In the genomic region with DNA sequence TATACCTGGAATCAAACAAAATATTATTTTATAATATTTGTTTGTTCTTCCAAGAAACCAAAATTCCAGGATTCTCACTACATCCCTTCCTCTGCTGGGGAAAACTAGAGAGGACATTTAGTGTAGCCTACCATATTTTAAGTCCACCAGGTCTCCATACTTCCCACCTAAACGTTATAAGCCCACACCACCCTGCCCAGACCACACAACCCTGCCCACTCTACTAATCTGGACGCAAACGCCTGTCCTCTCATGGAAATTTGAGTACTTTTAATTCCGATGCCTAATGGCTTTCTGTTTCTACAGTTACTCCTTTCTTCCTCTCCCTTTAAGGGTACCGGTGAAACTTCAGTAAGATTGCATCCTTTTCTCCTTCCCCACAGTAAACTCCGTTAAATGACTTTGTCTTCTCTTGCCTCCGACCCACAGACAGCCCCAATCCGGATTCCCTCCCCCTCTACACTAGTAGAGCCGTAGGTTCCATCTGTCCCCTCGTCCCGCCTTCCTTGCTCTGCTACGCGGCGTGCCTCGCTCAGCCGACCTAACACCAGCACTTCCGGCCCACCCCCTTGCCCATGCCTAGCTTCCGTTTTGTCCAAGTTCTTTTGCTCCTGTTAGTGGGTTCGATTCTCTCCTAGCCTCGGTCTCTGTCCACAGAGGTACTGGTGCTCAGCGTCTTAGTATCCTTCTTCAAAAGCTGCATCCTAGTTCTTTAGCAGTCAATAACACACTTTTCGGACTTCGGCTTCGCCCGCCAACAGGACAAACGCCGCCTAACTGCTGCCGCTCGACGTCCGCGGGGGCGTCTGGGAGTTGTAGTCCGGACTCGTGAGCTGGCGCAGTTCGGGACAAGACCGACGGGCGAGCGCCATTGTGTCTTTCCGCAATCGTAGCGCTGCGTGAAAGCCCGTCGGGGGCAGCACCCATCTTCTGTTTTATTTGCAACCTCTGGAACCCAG, we compare ENCODE assay signal across 8 mouse cellular contexts. TPM values are rescaled to one million over a fixed set of nuclear protein-coding genes. Genes with fewer than 3 reads are reported as not detected.
A peak's percentile ranks its signal among the peaks of the same experiment; 100 is the strongest.
DNase-seq lines count a peak whose midpoint lies in the region; ATAC-seq and TF ChIP-seq lines count a peak whose summit lies in the region.

Zfp110 (plus strand) TSS at position 600 of the 959 bp plus-strand sequence.

- TF ChIP-seq POLR2A in MEL (IDR thresholded peaks at IDR 0.05; ENCODE audit: control insufficient read depth in 1 of 2, insufficient read depth in 1 of 2, low read depth in 1 of 2, low read length in 2 of 2, poor library complexity in 1 of 2), result peak in 1 of 2 experiments; percentile 79; a peak in 3 of 4 replicates
- TF ChIP-seq POLR2A in cerebellum, adult 2 months (IDR thresholded peaks at IDR 0.05; ENCODE audit: borderline replicate concordance, insufficient read depth, low read length), result peak; percentile 52; the same call in 1 of the 2 replicates

- peak within 1 kb of the TSS; percentile 93 for H3K9ac ChIP-seq in MEL (ENCODE audit: control insufficient read depth, low read depth, low read length, poor library complexity, severe bottlenecking)
- peak within 1 kb of the TSS; percentile 72 for H3K9ac ChIP-seq in forebrain, postnatal 0 days
- peak within 1 kb of the TSS; percentile 62 for H3K9ac ChIP-seq in lung, embryonic 15.5 days

- peak within 1 kb of the TSS; percentile 57 for H3K4me2 ChIP-seq in forebrain, postnatal 0 days (ENCODE audit: low read depth)
- peak within 1 kb of the TSS; percentile 69 for H3K4me2 ChIP-seq in lung, embryonic 15.5 days

- DNase-seq in MEL (ENCODE audit: low read depth, low spot score), result peak; percentile 95
- peak; percentile 89 to 90 for DNase-seq in cerebellum, adult 2 months
- DNase-seq in forebrain, postnatal 0 days, result peak; percentile 92
- DNase-seq in heart, postnatal 4 days, result peak; percentile 90
- peak; percentile 78 to 87 for DNase-seq in layer of hippocampus, adult 8-10 months (ENCODE audit: low spot score in 2 of 2)
- DNase-seq in ovary, adult 18-20 months (ENCODE audit: low spot score), result peak; percentile 78
- DNase-seq in thymus, postnatal 0 days (ENCODE audit: low spot score), result peak; percentile 93

- no peak for TF ChIP-seq CTCF in MEL (IDR thresholded peaks at IDR 0.05 in 2 of 3, conservative IDR thresholded peaks at IDR 0.05 in 1 of 3; ENCODE audit: control insufficient read depth in 1 of 3, insufficient read depth in 1 of 3, low read depth in 2 of 3, low read length in 3 of 3, poor library complexity in 1 of 3, severe bottlenecking in 1 of 3)
- TF ChIP-seq CTCF in cerebellum, adult 2 months (IDR thresholded peaks at IDR 0.05; ENCODE audit: borderline replicate concordance, insufficient read depth, low read depth, low read length), result no peak
- TF ChIP-seq CTCF in forebrain, postnatal 0 days (IDR thresholded peaks at IDR 0.05; ENCODE audit: low read depth), result peak; percentile 28; the same call in 1 of the 2 replicates

- WGBS in cerebellum, adult 2 months, result 3% methylated on average over 47 of the region's 47 CpGs
- 4% methylated on average over 47 of the region's 47 CpGs for WGBS in forebrain, postnatal 0 days
- 2% methylated on average over 47 of the region's 47 CpGs for WGBS in lung, embryonic 15.5 days

- peak in 1 of 2 experiments; percentile 21; a peak in 1 of 4 replicates for TF ChIP-seq EP300 in MEL (IDR thresholded peaks at IDR 0.05; ENCODE audit: low read depth in 1 of 2, low read length in 2 of 2)

- peak within 1 kb of the TSS; percentile 68 to 95 for H3K4me3 ChIP-seq in MEL (ENCODE audit: control insufficient read depth in 1 of 2, insufficient read depth in 1 of 2, low read depth in 2 of 2, low read length in 2 of 2)
- H3K4me3 ChIP-seq in cerebellum, adult 2 months (replicated peaks; ENCODE audit: insufficient read depth, low read depth, low read length), result peak within 1 kb of the TSS; percentile 83
- H3K4me3 ChIP-seq in forebrain, postnatal 0 days (ENCODE audit: low read depth, low read length), result peak within 1 kb of the TSS; percentile 62
- H3K4me3 ChIP-seq in lung, embryonic 15.5 days, result peak within 1 kb of the TSS; percentile 61

- H3K36me3 ChIP-seq in MEL (ENCODE audit: control insufficient read depth in 1 of 2, insufficient read depth in 2 of 2, low read length in 2 of 2), result peaks cover 8 to 15% of the 10 kb centered on the region in 2 experiments
- H3K36me3 ChIP-seq in forebrain, postnatal 0 days (ENCODE audit: insufficient read depth), result peaks cover 22% of the 10 kb centered on the region
- H3K36me3 ChIP-seq in lung, embryonic 15.5 days, result peaks cover 34% of the 10 kb centered on the region

- ATAC-seq in forebrain, postnatal 0 days, result peak; percentile 97
- peak; percentile 98 for ATAC-seq in lung, embryonic 15.5 days (ENCODE audit: borderline replicate concordance, extremely low read depth, low FRiP score, low TSS enrichment)

- no peaks in the 10 kb centered on the region for H3K9me3 ChIP-seq in MEL (replicated peaks; ENCODE audit: insufficient read depth, low read length)
- peaks cover 29% of the 10 kb centered on the region for H3K9me3 ChIP-seq in forebrain, postnatal 0 days (ENCODE audit: low read length)
- peaks cover 20% of the 10 kb centered on the region; the same call in 1 of the 2 replicates for H3K9me3 ChIP-seq in lung, embryonic 15.5 days

- no peak for TF ChIP-seq RAD21 in MEL (IDR thresholded peaks at IDR 0.05; ENCODE audit: low read depth, low read length)

- H3K4me1 ChIP-seq in MEL (ENCODE audit: control insufficient read depth in 1 of 2, insufficient read depth in 2 of 2, low read length in 2 of 2), result 0 out of 4 replicates have a peak, but pooled peaks cover 0 to 2% of the 10 kb centered on the region in 2 experiments
- H3K4me1 ChIP-seq in cerebellum, adult 2 months (ENCODE audit: control insufficient read depth, insufficient read depth, low read length), result no peaks in the 10 kb centered on the region
- H3K4me1 ChIP-seq in forebrain, postnatal 0 days (ENCODE audit: insufficient read depth), result 0 out of 2 replicates have a peak, but pooled peaks cover 3% of the 10 kb centered on the region
- H3K4me1 ChIP-seq in lung, embryonic 15.5 days, result no peaks in the 10 kb centered on the region

- H3K27ac ChIP-seq in MEL (ENCODE audit: control insufficient read depth, low read depth, low read length), result peak within 1 kb of the TSS; percentile 97
- H3K27ac ChIP-seq in cerebellum, adult 2 months (ENCODE audit: insufficient read depth, low read length), result peak within 1 kb of the TSS; percentile 29; the same call in 1 of the 2 replicates
- peak within 1 kb of the TSS; percentile 70 for H3K27ac ChIP-seq in forebrain, postnatal 0 days (ENCODE audit: low read depth, low read length)
- H3K27ac ChIP-seq in lung, embryonic 15.5 days, result peak within 1 kb of the TSS; percentile 74

- H3K79me2 ChIP-seq in MEL (ENCODE audit: control insufficient read depth, insufficient read depth, low read length, poor library complexity), result peaks cover 15% of the 10 kb centered on the region

- H3K27me3 ChIP-seq in MEL (ENCODE audit: control insufficient read depth in 1 of 2, insufficient read depth in 2 of 2, low read length in 2 of 2), result no peaks in the 10 kb centered on the region
- no peaks in the 10 kb centered on the region for H3K27me3 ChIP-seq in cerebellum, adult 2 months (ENCODE audit: control insufficient read depth, insufficient read depth, low read length)
- no peaks in the 10 kb centered on the region for H3K27me3 ChIP-seq in forebrain, postnatal 0 days (ENCODE audit: insufficient read depth, low read length)
- no peaks in the 10 kb centered on the region for H3K27me3 ChIP-seq in lung, embryonic 15.5 days

TF ChIP-seq in MEL, 35 proteins besides CTCF, POLR2A, EP300 and RAD21 (continues in another document):
- TF ChIP-seq TCF12 (IDR thresholded peaks at IDR 0.05; ENCODE audit: low read depth, low read length), result peak; percentile 36
- TF ChIP-seq USF1 (IDR thresholded peaks at IDR 0.05; ENCODE audit: low read depth, low read length), result no peak
- peak; percentile 84 for TF ChIP-seq ZMIZ1 (IDR thresholded peaks at IDR 0.05; ENCODE audit: low read depth, low read length)
- TF ChIP-seq UBTF (IDR thresholded peaks at IDR 0.05; ENCODE audit: borderline replicate concordance, insufficient read depth, low read depth, low read length), result no peak
- no peak for TF ChIP-seq MAFK (IDR thresholded peaks at IDR 0.05; ENCODE audit: borderline replicate concordance, low read depth, low read length)
- peak; percentile 65 for TF ChIP-seq NELFE (IDR thresholded peaks at IDR 0.05; ENCODE audit: low read depth, low read length)
- TF ChIP-seq MYC (IDR thresholded peaks at IDR 0.05; ENCODE audit: low read depth, low read length), result peak; percentile 79; the same call in 1 of the 2 replicates
- TF ChIP-seq TBP (IDR thresholded peaks at IDR 0.05; ENCODE audit: low read depth, low read length), result peak; percentile 68; the same call in 1 of the 2 replicates
- peak; percentile 75 for TF ChIP-seq KAT2A (conservative IDR thresholded peaks at IDR 0.05; ENCODE audit: low read depth, low read length)
- no peak for TF ChIP-seq RCOR1 (IDR thresholded peaks at IDR 0.05; ENCODE audit: low read depth, low read length)
- TF ChIP-seq SMC3 (IDR thresholded peaks at IDR 0.05; ENCODE audit: low read depth, low read length), result no peak
- TF ChIP-seq MXI1 (IDR thresholded peaks at IDR 0.05; ENCODE audit: low read depth, low read length), result peak; percentile 84
- TF ChIP-seq JUND (IDR thresholded peaks at IDR 0.05; ENCODE audit: low read depth, low read length), result no peak
- TF ChIP-seq TAL1 (IDR thresholded peaks at IDR 0.05; ENCODE audit: low read length), result no peak
- TF ChIP-seq MYB (IDR thresholded peaks at IDR 0.05; ENCODE audit: low read depth, low read length), result peak; percentile 57; the same call in 1 of the 2 replicates
- peak; percentile 75 for TF ChIP-seq ELF1 (IDR thresholded peaks at IDR 0.05; ENCODE audit: low read depth, low read length)
- no peak for TF ChIP-seq POLR2AphosphoS5 (IDR thresholded peaks at IDR 0.05; ENCODE audit: borderline replicate concordance, low read depth, low read length)
- TF ChIP-seq MAX (IDR thresholded peaks at IDR 0.05; ENCODE audit: low read length), result peak; percentile 90
- no peak for TF ChIP-seq ZKSCAN1 (IDR thresholded peaks at IDR 0.05; ENCODE audit: low read depth, low read length)

RNA-seq across cellular contexts. Expression of gene Zfp110, which starts in this region (rescaled TPM):
- total RNA-seq in MEL (2012; rRNA removed), result 27.5 and 28.2 TPM in 2 replicates
- 10 to 100 TPM; 17.0 to 86.6 TPM for polyA plus RNA-seq in MEL (2012; ENCODE audit: insufficient read depth in 1 of 2, insufficient read length in 2 of 2, low read depth in 1 of 2, low replicate concordance in 2 of 2, missing spikeins in 1 of 2)
- 12.6 and 13.5 TPM in 2 replicates for polyA plus RNA-seq in cerebellum, adult 2 months (2012; rRNA removed)
- 34.9 and 43.2 TPM in 2 replicates for total RNA-seq in forebrain, postnatal 0 days (2014; rRNA removed)
- 15.4 and 18.5 TPM in 2 replicates for polyA plus RNA-seq in forebrain, postnatal 0 days (2015; fragmentation: Nextera tagmentation; extraction: Ambion mirVana)
- 10 to 100 TPM; 21.5 to 22.4 TPM for total RNA-seq in heart, postnatal 4 days (2021)
- 10 to 100 TPM; 14.0 to 18.0 (median 15.9) TPM for total RNA-seq in layer of hippocampus, adult 8-10 months (2022)
- 40.0 and 48.4 TPM in 2 replicates for polyA plus RNA-seq in lung, embryonic 15.5 days (2015; fragmentation: Nextera tagmentation; extraction: Ambion mirVana)
- polyA plus RNA-seq in thymus, postnatal 0 days (2015; fragmentation: Nextera tagmentation; extraction: Ambion mirVana), result 34.5 and 36.7 TPM in 2 replicates

Comparison
In these comparisons a context has a peak if more than half of its experiments do, and no peak if none do; other contexts are left out.
1. Peak in every context shown above with its lines: DNase-seq, ATAC-seq, H3K4me3 ChIP-seq and H3K27ac ChIP-seq.
2. H3K27ac ChIP-seq: peak in every context shown above with its lines; median percentile 97 in MEL; 74 in lung, embryonic 15.5 days; 70 in forebrain, postnatal 0 days; 29 in cerebellum, adult 2 months.